Mouse (Mus musculus) lung, postnatal 0 days (tissue): ENCODE data around the gene Cracr2b.

Source experiments
- CTCF ChIP-seq: IDR thresholded peaks from 2 replicates; pipeline ENCODE4 v1.5.1; 2016; ENCODE audit warnings: antibody characterized with exemption, mild to moderate bottlenecking
- EP300 ChIP-seq: IDR thresholded peaks from 2 replicates; pipeline ENCODE4 v1.6.1; 2016; ENCODE audit warnings: antibody characterized with exemption, mild to moderate bottlenecking, control low read depth

DNA sequence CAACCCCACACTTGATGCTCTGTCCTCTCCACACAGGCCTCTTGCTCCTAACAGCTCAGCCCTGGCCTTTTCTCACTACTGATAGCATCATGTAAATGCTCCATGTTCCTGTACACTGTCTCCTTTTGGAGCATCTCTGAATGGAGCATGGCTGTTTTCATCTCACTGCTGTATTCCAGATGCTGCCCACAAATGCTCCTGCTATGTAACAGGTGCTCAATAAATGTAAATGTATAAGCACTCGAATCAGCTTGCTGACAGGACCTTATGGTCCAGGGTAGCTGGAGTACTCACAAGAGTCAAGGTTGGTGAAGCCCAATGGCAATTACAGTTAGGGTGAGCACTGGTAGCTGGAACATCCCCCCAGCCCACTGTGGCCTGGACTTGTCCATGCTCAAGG lies 10.3 kb downstream of the Cracr2b start:
- TF ChIP-seq CTCF (no peak), EP300 (no peak)
